Mouse (Mus musculus) urinary bladder, postnatal 10 days (tissue): Measurements from ENCODE around the gene Synrg.

Source experiments
- DNase-seq: peaks from one replicate; pipeline ENCODE4 v3.0.0; 2022; ENCODE audit warnings: low spot score

The Synrg gene

DNA sequence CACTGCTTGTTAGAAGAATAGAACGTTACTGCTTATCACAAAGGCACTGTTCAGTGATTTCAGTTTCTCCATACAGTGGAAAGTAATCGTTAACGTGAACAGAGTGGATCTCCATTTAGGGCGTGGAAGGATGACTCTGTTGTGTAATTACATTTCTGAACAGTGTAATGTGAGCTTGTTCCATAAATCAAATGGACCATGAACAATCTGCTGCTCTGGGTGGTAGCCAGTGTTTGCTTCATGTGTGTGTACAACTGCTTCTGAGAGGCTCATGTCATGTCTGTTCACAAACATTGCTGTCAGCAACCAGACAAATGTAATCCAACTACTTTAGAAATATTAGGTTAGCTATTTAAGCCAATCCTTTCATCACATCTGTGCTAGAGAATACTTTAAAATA is 27.5 kb downstream of the Synrg start:
- no peak for DNase-seq

- DNase-seq = no peak
These were observed 29.2 kb downstream of the Synrg start for GRCm38 (mm10) chr11:83993428-83993827.

- DNase-seq = no peak
These were observed 30.3 kb downstream of the Synrg start for GRCm38 (mm10) chr11:83994481-83994880.

GRCm38 (mm10) chr11:83995535-83995950 is 31.3 kb downstream of the Synrg start:
- no peak for DNase-seq

DNA sequence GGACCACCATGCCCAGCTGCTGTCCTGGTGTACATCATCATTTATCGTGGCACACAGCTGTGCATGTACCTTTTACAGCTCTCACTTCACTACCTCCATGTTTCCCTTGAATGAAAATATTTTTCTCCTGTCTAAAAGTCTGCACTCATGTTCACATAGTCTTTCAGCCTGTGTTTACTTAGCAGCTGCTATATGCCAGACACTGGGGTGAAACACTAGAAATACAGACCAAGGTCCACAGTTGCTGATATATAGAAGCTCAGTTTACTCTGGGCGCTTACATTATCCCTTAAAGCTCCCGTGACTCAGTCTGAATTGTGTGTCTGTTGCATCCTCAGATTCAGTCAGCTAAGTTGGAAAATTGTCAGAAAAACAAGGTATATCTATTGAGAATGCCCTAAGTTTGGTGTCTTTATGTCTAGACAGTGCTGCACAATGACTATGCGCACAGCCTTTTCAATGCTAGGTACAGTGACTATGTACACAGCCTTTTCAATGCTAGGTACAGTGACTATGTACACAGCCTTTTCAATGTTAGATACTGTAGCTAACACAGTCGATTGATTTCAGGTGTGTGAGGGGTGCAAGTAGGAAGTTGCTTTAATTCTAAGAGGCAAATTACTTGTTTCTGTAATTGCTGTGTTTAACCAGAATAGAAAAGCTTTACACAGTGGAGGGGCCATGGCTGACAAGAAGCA is 33.1 kb downstream of the Synrg start:
- no peak for DNase-seq

DNA sequence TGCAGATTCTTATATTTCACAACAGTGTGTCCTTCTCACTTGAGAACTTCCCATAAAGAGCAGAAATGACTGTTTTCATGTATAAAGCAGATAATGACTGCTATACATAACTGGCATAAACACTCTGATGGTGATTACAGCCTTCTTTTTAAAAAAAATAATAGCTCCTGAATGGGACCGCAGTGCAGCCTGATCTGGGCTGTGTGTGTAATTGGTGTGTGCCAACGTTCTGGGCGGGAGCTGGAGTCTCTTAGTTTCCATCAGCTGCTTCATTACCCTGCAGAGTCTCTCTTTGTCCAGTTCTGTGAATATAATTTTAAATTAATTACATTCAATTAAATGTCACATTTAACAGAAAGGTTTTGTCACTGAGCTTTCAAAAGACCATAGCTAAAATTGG is 34.8 kb downstream of the Synrg start:
- DNase-seq = no peak

GRCm38 (mm10) chr11:83999411-83999915 is 35.2 kb downstream of the Synrg start:
- no peak for DNase-seq

GRCm38 (mm10) chr11:84001257-84001656 is 37.0 kb downstream of the Synrg start:
- no peak for DNase-seq

- no peak for DNase-seq
These were observed 39.8 kb downstream of the Synrg start for GRCm38 (mm10) chr11:84003986-84004385.

DNA sequence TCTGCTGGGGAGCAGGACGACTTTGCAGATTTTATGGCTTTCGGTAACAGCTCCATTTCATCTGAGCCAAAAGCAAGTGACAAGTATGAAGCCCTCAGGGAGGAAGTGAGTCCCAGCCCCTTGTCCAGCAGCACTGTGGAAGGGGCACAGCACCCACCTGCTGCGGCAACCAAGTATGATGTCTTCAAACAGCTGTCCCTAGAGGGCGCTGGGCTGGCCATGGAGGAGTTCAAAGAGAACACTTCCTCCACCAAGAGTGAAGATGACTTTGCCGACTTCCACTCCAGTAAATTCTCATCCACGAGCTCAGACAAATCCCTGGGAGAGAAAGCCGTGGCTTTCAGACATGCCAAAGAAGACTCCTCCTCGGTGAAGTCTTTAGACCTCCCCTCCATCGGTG is 44.8 kb downstream of the Synrg start:
- no peak for DNase-seq

- no peak for DNase-seq
These were observed 46.2 kb downstream of the Synrg start for GRCm38 (mm10) chr11:84010411-84010810.

DNA sequence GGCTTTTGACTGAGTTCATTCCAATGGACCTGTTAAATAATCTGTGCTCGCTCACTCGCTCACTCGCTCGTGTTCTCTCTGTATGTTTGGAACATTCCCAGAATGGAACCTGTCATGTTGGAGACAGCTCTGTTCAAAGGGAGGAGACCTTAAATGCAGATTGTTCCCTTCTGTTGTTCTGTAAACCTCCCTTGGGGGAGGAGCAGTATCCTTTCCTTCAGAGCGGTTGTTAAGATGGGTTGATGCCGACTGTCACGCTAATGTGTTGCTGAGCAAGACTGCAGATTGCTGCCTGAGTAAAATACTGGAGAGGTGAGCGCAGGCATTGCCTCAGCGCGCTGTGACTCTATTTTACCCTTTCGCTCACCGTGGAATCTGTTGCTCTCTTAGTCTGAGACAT is 46.8 kb downstream of the Synrg start:
- DNase-seq = no peak

GRCm38 (mm10) chr11:84011576-84011975 is 47.3 kb downstream of the Synrg start:
- no peak for DNase-seq

DNA sequence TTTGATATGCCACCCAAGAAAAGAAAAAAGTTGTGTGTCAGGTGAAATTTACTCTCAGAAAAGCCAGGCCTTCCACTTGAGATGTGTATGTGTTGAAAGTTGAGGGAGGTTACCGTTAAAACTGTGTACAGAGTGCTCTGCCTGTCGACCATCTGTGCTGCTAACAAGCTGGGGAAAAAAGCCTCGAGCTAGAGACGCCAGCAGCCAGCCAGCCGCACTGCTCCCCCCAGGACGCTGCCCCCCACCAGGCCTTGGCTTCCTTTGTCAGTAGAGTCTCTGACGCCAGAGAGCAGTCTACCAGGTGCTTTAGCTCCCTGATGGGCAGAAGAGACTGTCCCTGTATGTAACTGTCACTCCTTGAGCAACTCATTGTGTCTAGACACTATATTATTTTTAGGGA is 48.9 kb downstream of the Synrg start:
- no peak for DNase-seq

DNA sequence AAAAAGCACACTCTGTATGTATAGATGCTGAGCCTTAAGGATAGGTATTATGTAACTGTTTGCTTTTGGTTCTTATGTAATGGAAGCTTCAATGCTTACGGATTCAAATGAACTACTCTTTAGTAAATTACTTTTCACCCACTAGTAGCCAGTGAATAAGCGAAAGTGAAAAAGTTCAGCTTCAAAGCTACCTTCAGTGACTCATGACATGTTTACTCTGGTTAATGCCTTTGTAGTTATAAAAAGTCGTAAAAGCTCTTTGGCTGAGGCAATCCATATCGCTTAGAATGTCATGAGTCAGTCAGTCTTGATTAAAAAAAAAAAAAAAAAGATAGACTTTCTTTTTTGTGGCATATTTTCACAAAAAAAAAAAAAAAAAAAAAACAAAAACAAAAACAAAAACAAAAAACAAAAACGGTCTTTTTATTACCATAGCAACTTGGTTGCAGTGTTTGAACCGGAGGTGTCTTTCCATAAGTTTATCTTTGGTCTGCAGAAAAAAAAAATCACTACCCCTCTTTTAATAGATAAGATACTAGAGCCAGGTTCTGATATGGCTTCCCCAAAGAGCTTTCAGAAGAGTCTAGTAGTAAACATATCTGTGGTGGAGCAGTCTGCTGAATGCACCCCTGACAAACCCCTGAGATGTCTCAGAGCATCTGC is 52.0 kb downstream of the Synrg start:
- DNase-seq = no peak

- DNase-seq = no peak
These were observed 52.7 kb downstream of the Synrg start for GRCm38 (mm10) chr11:84016810-84017508.

DNA sequence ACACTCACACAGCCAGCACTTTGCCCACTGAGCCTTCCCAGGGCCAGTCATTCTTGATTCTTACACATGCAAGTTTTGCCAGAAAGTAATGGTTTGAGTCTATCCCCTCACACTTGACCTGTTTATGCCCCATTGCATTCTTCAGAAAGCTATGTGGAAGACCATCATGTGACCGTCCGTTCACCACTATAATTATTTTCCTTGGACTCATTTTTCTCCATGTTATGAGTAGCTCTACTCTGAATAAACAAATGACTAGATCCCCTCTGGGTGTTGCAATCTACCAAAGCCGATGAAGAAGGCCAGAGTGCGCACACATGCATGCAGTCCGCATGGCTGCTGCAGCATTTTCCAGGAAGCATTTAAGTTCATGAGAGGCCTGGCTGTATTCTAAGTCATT is 63.0 kb downstream of the Synrg start:
- no peak for DNase-seq

DNA sequence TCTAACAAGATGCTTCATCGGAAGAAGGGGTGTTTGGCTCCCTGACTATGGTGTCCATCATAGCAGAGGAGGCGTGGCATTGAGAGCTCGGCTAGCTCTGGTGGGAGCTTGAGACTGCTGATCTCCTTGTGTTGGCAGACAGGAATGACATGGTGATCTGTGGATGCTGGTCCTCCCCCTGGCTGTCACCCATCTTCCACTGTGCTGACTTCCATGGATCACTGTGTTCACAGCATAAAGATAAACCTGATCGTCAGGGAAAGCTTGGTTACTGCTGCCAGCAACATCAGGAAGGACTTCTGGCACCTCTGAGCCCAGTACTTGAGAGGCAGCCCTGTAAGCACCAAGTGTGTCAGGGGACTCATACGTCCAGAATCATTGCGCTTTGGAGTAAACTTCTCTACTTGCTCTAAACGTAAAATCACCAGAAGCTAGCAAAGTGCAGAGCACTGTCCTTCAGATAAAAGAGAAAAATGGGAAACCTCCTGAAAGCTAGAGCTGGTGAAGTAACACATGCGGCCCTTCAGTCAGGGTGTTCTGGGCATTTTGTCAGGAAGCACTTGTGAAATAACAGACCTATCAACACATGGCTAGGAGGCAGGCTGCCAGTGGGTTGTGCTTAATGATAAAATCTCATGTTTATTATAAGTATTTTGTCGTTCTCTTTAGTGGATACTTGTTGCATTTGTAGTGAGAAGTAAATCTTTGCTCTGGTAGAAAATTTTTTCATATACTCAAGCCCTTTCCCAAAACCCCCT is 64.2 kb downstream of the Synrg start:
- DNase-seq = no peak

DNA sequence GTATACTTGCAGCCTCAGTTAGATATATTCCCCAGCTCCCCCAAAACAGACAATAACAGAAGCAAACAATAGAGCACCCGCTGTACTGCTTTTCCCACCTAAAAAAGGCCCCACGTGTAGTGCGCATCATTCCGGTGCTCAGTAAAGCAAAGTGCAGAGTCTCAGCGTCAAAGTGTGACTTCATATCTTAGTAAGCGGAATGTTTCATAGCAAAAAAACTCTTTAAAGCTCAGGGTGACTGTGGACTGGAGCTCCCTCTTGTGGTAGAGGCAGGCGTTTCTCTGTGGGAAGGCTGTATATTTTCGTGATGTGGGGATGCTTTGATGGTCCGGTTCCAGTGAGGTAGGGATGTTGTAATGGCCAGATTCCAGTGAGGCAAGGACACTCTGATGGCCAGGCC is 67.7 kb downstream of the Synrg start:
- no peak for DNase-seq

GRCm38 (mm10) chr11:84032559-84032958 is 68.3 kb downstream of the Synrg start:
- DNase-seq = no peak

DNA sequence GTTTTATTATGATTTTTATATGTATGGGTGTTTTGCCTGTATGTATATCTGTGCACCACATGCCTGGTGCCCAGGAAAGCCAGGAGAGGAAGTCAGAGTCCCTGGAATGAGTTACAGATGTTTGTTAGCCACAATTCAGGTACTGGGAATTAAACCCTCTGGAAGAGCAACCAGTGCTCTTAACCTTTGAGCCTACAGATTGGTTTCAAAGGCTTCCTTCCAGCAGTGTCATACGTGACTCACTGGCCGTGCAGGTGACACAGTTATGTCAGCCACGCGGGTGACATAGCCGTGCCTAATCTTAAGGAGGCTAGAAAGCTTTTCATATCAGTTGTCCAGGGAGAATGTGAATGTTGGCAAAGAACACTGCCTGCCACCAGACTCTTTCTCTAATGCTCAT is 69.4 kb downstream of the Synrg start:
- no peak for DNase-seq

DNA sequence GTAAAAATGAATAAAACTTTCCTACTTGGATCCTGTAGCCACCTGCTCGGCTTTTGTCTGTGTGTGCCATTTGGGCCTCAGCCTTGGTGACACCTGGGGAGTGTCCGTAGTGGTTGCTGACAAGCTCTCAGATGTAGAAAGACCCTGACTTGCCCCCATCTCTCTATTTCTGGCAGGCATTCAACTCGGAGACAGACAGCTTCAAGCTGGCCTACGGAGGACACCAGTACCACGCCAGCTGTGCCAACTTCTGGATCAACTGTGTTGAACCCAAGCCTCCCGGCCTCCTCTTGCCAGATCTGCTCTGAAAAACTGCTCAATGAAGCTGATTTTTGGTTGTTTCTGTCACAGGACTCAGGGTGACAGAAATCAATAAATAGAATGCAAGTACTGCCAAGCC is 76.4 kb downstream of the Synrg start:
- no peak for DNase-seq
